Mouse (Mus musculus) MEL (cell line): Measurements from ENCODE around the gene Fam107b. TPM values are rescaled to one million over a fixed set of nuclear protein-coding genes. Genes with fewer than 3 reads are reported as not detected.

ENCODE experiments used
- DNase-seq: peaks from one replicate; pipeline ENCODE4 v3.0.0; 2011; ENCODE audit warnings: low read depth, low spot score
- H3K27ac ChIP-seq: 2 replicates; pipeline ENCODE4 v1.5.1; 2012; ENCODE audit warnings: low read depth, mild to moderate bottlenecking, control low read depth, low read length, moderate library complexity; ENCODE audit not compliant: control insufficient read depth
- H3K27me3 ChIP-seq, 2 experiments: fragments of 150-350 bp in 1 of 2; sonication (generic) in 1 of 2; 2 replicates each; pipeline ENCODE4 v1.6.1; 2012; ENCODE audit warnings: low read length in 2 of 2, mild to moderate bottlenecking in 2 of 2, improper control_type of control experiment in 1 of 2, moderate library complexity in 1 of 2; ENCODE audit not compliant: insufficient read depth in 2 of 2, control insufficient read depth in 1 of 2
- H3K36me3 ChIP-seq, 2 experiments: 2 replicates each; pipeline ENCODE4 v1.6.1; 2012 to 2014; ENCODE audit warnings: low read length in 2 of 2, improper control_type of control experiment in 1 of 2, inconsistent platforms in 1 of 2, mild to moderate bottlenecking in 1 of 2; ENCODE audit not compliant: insufficient read depth in 2 of 2, control insufficient read depth in 1 of 2
- H3K4me1 ChIP-seq, 2 experiments: fragments of 150-350 bp in 1 of 2; sonication (generic) in 1 of 2; 2 replicates each; pipeline ENCODE4 v1.6.1; 2012; ENCODE audit warnings: low read length in 2 of 2, improper control_type of control experiment in 1 of 2, mild to moderate bottlenecking in 1 of 2; ENCODE audit not compliant: insufficient read depth in 2 of 2, control insufficient read depth in 1 of 2
- H3K4me3 ChIP-seq, 2 experiments: fragments of 150-350 bp in 1 of 2; sonication (generic) in 1 of 2; 2 replicates each; pipeline ENCODE4 v1.5.1; 2012; ENCODE audit warnings: low read depth in 2 of 2, low read length in 2 of 2, mild to moderate bottlenecking in 2 of 2, moderate library complexity in 2 of 2, control low read depth in 1 of 2, improper control_type of control experiment in 1 of 2; ENCODE audit not compliant: control insufficient read depth in 1 of 2, insufficient read depth in 1 of 2
- H3K79me2 ChIP-seq: 2 replicates; pipeline ENCODE4 v1.6.1; 2012; ENCODE audit warnings: mild to moderate bottlenecking, low read length, moderate library complexity; ENCODE audit not compliant: control insufficient read depth, poor library complexity, insufficient read depth
- H3K9ac ChIP-seq: 2 replicates; pipeline ENCODE4 v1.6.1; 2012; ENCODE audit warnings: low read depth, mild to moderate bottlenecking, control low read depth, low read length, moderate library complexity; ENCODE audit not compliant: control insufficient read depth, poor library complexity, severe bottlenecking
- H3K9me3 ChIP-seq: fragments of 150-350 bp; sonication (generic); replicated peaks from 2 replicates; pipeline ENCODE4 v1.6.1; 2012; ENCODE audit warnings: mild to moderate bottlenecking, low read length, improper control_type of control experiment, moderate library complexity; ENCODE audit not compliant: insufficient read depth
- BHLHE40 ChIP-seq: IDR thresholded peaks from 2 replicates; pipeline ENCODE4 v1.6.1; 2012; ENCODE audit warnings: low read depth, mild to moderate bottlenecking, inconsistent platforms, low read length, improper control_type of control experiment, borderline replicate concordance
- CTCF ChIP-seq, 3 experiments: IDR thresholded peaks in 2 of 3; conservative IDR thresholded peaks in 1 of 3; 2 replicates each; pipeline ENCODE4 v1.5.1; 2011 to 2012; ENCODE audit warnings: low read length in 3 of 3, low read depth in 2 of 3, mild to moderate bottlenecking in 2 of 3, improper control_type of control experiment in 1 of 3, inconsistent platforms in 1 of 3, mixed read lengths in 1 of 3, moderate library complexity in 1 of 3; ENCODE audit not compliant: control insufficient read depth in 1 of 3, insufficient read depth in 1 of 3, poor library complexity in 1 of 3, severe bottlenecking in 1 of 3
- E2F4 ChIP-seq: IDR thresholded peaks from 2 replicates; pipeline ENCODE4 v1.6.1; 2011; ENCODE audit warnings: low read depth, low read length, improper control_type of control experiment, borderline replicate concordance
- ELF1 ChIP-seq: IDR thresholded peaks from 2 replicates; pipeline ENCODE4 v1.6.1; 2014; ENCODE audit warnings: low read depth, mild to moderate bottlenecking, inconsistent platforms, low read length, improper control_type of control experiment, moderate library complexity
- EP300 ChIP-seq, 2 experiments: IDR thresholded peaks; 2 replicates each; pipeline ENCODE4 v1.6.1; 2011; ENCODE audit warnings: improper control_type of control experiment in 2 of 2, low read length in 2 of 2, low read depth in 1 of 2, mild to moderate bottlenecking in 1 of 2
- ETS1 ChIP-seq: IDR thresholded peaks from 2 replicates; pipeline ENCODE4 v1.6.1; 2012; ENCODE audit warnings: low read depth, mild to moderate bottlenecking, inconsistent platforms, low read length, improper control_type of control experiment, moderate library complexity
- GATA1 ChIP-seq: IDR thresholded peaks from 2 replicates; pipeline ENCODE4 v1.6.1; 2011; ENCODE audit warnings: low read depth, low read length, improper control_type of control experiment
- JUND ChIP-seq: IDR thresholded peaks from 2 replicates; pipeline ENCODE4 v1.6.1; 2011; ENCODE audit warnings: low read depth, mild to moderate bottlenecking, improper control_type of control experiment, low read length
- KAT2A ChIP-seq: conservative IDR thresholded peaks from 2 replicates; pipeline ENCODE4 v1.6.1; 2012; ENCODE audit warnings: low read depth, low read length, improper control_type of control experiment, inconsistent platforms
- MEF2A ChIP-seq: IDR thresholded peaks from 2 replicates; pipeline ENCODE4 v1.6.1; 2014; ENCODE audit warnings: low read depth, mild to moderate bottlenecking, inconsistent platforms, low read length, improper control_type of control experiment; ENCODE audit not compliant: poor library complexity, insufficient replicate concordance, severe bottlenecking; ENCODE audit errors: extremely low read depth
- MYB ChIP-seq: IDR thresholded peaks from 2 replicates; pipeline ENCODE4 v1.6.1; 2011; ENCODE audit warnings: mild to moderate bottlenecking, low read depth, low read length, improper control_type of control experiment
- MYC ChIP-seq: IDR thresholded peaks from 2 replicates; pipeline ENCODE4 v1.6.1; 2011; ENCODE audit warnings: low read depth, mild to moderate bottlenecking, low read length, improper control_type of control experiment, moderate library complexity
- NELFE ChIP-seq: IDR thresholded peaks from 2 replicates; pipeline ENCODE4 v1.6.1; 2011; ENCODE audit warnings: low read depth, low read length, improper control_type of control experiment
- POLR2AphosphoS2 ChIP-seq: IDR thresholded peaks from 2 replicates; pipeline ENCODE4 v1.6.1; 2011; ENCODE audit warnings: low read length, improper control_type of control experiment
- POLR2AphosphoS5 ChIP-seq: IDR thresholded peaks from 2 replicates; pipeline ENCODE4 v1.6.1; 2012; ENCODE audit warnings: low read depth, borderline replicate concordance, mild to moderate bottlenecking, inconsistent platforms, low read length, moderate library complexity, mixed read lengths
- RAD21 ChIP-seq: IDR thresholded peaks from 2 replicates; pipeline ENCODE4 v1.6.1; 2011; ENCODE audit warnings: mild to moderate bottlenecking, low read depth, low read length, improper control_type of control experiment
- SIN3A ChIP-seq: IDR thresholded peaks from 2 replicates; pipeline ENCODE4 v1.6.1; 2012; ENCODE audit warnings: low read length, improper control_type of control experiment, inconsistent platforms
- SMC3 ChIP-seq: IDR thresholded peaks from 2 replicates; pipeline ENCODE4 v1.6.1; 2011; ENCODE audit warnings: low read depth, low read length, improper control_type of control experiment
- TAL1 ChIP-seq: IDR thresholded peaks from 2 replicates; pipeline ENCODE4 v1.6.1; 2012; ENCODE audit warnings: mild to moderate bottlenecking, inconsistent platforms, low read length, moderate library complexity, mixed read lengths
- TCF12 ChIP-seq: IDR thresholded peaks from 2 replicates; pipeline ENCODE4 v1.6.1; 2014; ENCODE audit warnings: low read depth, mild to moderate bottlenecking, inconsistent platforms, low read length, improper control_type of control experiment, moderate library complexity
- USF1 ChIP-seq: IDR thresholded peaks from 2 replicates; pipeline ENCODE4 v1.6.1; 2014; ENCODE audit warnings: low read depth, mild to moderate bottlenecking, inconsistent platforms, low read length, improper control_type of control experiment, moderate library complexity
- ZC3H11A ChIP-seq: IDR thresholded peaks from 2 replicates; pipeline ENCODE4 v1.6.1; 2012; ENCODE audit warnings: low read depth, mild to moderate bottlenecking, inconsistent platforms, low read length, improper control_type of control experiment
- ZMIZ1 ChIP-seq: IDR thresholded peaks from 2 replicates; pipeline ENCODE4 v1.6.1; 2012; ENCODE audit warnings: low read depth, mild to moderate bottlenecking, inconsistent platforms, low read length, improper control_type of control experiment, moderate library complexity
- polyA plus RNA-seq, 2 experiments: library from polyadenylated mRNA; stranded (reverse) in 1 of 2; unstranded in 1 of 2; fragments of >175 nt in 1 of 2; fragments of >200 nt in 1 of 2; gene quantifications; 2 replicates each; pipeline versions ENCODE4 v1.2.1 to v1.2.4; 2012; ENCODE audit warnings: low replicate concordance in 2 of 2, low read depth in 1 of 2; ENCODE audit not compliant: insufficient read length in 2 of 2, insufficient read depth in 1 of 2, missing spikeins in 1 of 2
- total RNA-seq: library from RNA; depleted of rRNA; stranded (reverse); fragments of 300-350 nt; gene quantifications from 2 replicates; pipeline ENCODE4 v1.2.3, GENCODE M21; 2012

The Fam107b gene
- total and polyA plus RNA-seq, 3 experiments, result 10.0 to 15.5 TPM; not detected in 1

GRCm38 (mm10) chr2:3775569-3775968 is 205.3 kb downstream of the Fam107b start:
- no peak overlapping the region for H3K27ac ChIP-seq
- no peaks in the 10 kb centered on the region for H3K9me3 ChIP-seq
- H3K27me3 ChIP-seq, result no peaks in the 10 kb centered on the region
- H3K4me1 ChIP-seq, result peaks cover 3 to 9% of the 10 kb centered on the region in 2 experiments
- no peaks in the 10 kb centered on the region for H3K79me2 ChIP-seq
- no peak overlapping the region for H3K9ac ChIP-seq
- peaks cover 0 to 8% of the 10 kb centered on the region in 2 experiments; a peak in 3 of 4 replicates for H3K36me3 ChIP-seq
- peak; percentile 58 for DNase-seq
- TF ChIP-seq TCF12 (peak; percentile 61; the same call in 1 of the 2 replicates), NELFE (no peak), ZC3H11A (no peak), TAL1 (peak; percentile 69), ELF1 (no peak), SIN3A (no peak), MYC (no peak), KAT2A (no peak), MEF2A (no peak), ZMIZ1 (no peak), SMC3 (no peak), RAD21 (no peak), GATA1 (peak; percentile 73), MYB (no peak), ETS1 (0 out of 2 replicates have a peak, but pooled peaks have one; percentile 24), BHLHE40 (no peak), CTCF (IDR thresholded peaks at IDR 0.05 in 2 of 3, conservative IDR thresholded peaks at IDR 0.05 in 1 of 3; ENCODE audit: control insufficient read depth in 1 of 3, insufficient read depth in 1 of 3, low read depth in 2 of 3, low read length in 3 of 3, poor library complexity in 1 of 3, severe bottlenecking in 1 of 3) (no peak), POLR2AphosphoS5 (no peak), POLR2AphosphoS2 (no peak), JUND (no peak), EP300 (IDR thresholded peaks at IDR 0.05; ENCODE audit: low read depth in 1 of 2, low read length in 2 of 2) (0 out of 4 replicates have a peak, but pooled peaks of 1 of the 2 experiments have one; percentile 31), USF1 (no peak), E2F4 (no peak)
- no peak overlapping the region for H3K4me3 ChIP-seq
